Mouse (Mus musculus): ENCODE measurements around the gene Sorcs2. TPM values are rescaled to one million over a fixed set of nuclear protein-coding genes. Genes with fewer than 3 reads are reported as not detected.

The Sorcs2 gene
- total RNA-seq, 2 experiments from 2014 or later: 2.2 to 5.4 TPM

- no peak for ATAC-seq (replicated peaks; ENCODE audit: low FRiP score, poor library complexity, severe bottlenecking)
Measured at GRCm38 (mm10) chr5:36146589-36146988, 251.3 kb downstream of the Sorcs2 start.

DNA sequence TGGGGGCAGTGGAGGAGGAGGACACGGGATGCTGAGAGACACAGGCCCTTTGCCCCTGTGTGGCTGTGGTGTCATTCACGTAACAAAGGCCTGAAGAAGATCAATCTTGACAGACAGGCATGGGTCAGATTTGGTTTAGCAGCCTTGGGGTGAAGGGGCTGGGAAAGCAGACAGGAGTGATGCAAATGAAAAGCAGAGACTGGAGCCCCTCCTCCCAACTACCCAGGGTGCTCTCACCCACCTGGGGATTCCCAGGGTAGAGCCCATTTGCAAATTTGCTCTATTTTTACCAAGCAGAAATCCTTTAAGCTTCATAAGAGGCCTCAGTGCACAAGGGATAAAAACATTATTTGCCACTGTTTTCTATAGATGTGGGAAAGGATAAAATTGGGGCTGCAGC is 253.4 kb downstream of the Sorcs2 start:
- ATAC-seq (replicated peaks; ENCODE audit: low FRiP score, poor library complexity, severe bottlenecking): no peak

- no peak for ATAC-seq (replicated peaks; ENCODE audit: low FRiP score, poor library complexity, severe bottlenecking)
Measured at GRCm38 (mm10) chr5:36141676-36142255, 256.2 kb downstream of the Sorcs2 start.

DNA sequence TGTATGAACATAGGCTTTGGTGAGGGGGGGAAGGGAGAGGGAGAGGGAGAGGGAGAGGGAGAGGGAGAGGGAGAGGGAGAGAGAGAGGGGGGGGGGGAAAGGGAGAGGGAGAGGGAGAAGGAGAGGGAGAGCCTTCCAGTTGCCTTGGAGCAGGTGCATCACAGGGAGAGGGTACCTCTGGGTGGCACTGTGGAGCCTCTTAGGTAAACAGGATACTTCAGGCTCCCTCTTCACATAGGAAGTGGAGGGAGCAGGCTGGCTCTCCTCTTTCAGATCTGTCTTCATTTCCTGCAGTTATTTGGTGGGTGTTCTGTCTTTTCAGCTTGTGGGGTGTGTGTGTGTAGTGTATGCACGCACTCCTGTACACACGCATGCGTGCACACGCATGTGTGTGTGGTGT is 256.8 kb downstream of the Sorcs2 start:
- no peak for ATAC-seq (replicated peaks; ENCODE audit: low FRiP score, poor library complexity, severe bottlenecking)

- ATAC-seq (replicated peaks; ENCODE audit: low FRiP score, poor library complexity, severe bottlenecking): no peak
Measured at GRCm38 (mm10) chr5:36139766-36140165, 258.2 kb downstream of the Sorcs2 start.

DNA sequence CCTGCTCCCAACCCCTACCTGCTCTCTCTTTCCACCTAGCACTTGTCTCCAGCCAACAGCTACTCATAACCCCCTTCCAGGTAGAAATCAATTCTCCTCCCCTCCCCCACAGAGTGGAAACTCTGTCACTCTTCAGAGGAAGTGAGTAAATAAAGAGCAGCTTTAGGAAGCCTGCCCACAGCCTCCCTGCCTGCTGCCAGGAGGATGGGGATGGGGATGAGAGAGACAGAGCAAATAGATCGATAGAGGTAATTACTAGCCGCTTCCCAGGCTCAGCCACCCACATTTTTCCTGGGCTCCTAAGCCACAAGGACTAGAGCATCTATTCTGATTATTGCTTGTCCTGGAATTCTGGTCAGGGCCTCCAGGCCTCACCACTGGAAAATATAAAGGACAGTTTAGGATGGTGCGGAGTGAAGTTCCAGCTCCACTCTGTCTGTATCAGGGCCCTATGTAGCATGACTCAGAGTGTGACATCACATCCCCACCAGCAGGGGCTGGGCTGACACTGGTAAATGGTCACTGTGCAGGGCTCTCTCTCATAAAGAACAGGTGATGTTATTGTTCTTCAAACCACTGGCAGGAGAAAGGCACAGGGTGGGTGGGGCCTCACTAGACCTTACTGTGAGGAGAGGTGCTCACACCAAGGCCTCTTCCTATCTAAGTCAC is 261.9 kb downstream of the Sorcs2 start:
- ATAC-seq (replicated peaks; ENCODE audit: low FRiP score, poor library complexity, severe bottlenecking): no peak

GRCm38 (mm10) chr5:36134302-36134701 is 263.6 kb downstream of the Sorcs2 start:
- ATAC-seq (replicated peaks; ENCODE audit: low FRiP score, poor library complexity, severe bottlenecking): no peak

DNA sequence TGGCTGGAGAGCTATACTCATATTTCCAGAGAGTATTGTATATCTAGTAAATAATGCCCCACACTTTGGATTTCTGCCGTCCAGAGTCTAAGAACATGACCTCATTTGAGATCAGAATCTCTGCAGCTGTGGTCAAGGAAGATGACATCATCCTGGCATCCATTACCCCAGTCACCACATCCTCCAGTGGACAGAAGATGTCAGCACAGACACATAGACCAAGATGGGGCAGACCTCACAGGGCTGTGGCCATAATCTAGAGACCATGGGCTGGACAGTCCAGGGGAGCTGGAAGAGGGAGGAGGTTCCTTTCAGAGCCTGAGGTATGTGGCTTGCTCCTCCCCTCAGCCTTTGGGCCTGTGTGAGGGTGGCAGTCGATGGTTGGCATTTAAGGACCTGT is 264.0 kb downstream of the Sorcs2 start:
- ATAC-seq (replicated peaks; ENCODE audit: low FRiP score, poor library complexity, severe bottlenecking): no peak

DNA sequence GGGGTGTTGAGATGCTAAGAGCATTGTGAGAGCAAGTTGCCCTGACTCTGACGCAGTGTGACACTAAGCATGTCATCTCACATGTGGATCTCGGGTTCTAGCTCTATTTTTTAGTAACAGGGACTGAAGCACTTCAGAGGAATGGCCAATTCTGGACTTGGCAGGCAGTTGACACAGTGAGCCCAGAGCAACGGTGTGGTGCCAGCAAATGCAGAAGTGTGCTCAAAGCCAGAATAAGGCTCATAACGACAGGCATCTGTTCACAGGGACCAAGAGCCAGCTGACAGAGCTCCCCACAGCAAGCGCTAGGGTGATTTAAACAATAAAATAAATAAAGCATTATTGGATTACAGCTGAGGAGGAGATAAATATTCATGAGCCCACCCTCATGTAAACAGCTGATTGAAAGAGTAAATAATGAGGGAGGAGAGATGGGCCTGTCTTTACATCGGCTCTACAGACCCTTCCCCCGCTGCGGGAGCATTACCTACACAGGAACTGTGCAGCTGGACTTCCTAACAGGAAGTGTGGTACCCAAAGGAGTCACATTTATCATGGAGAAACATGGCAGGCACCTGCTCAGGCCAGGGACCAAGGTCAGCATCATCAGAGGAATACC is 267.4 kb downstream of the Sorcs2 start:
- no peak for ATAC-seq (replicated peaks; ENCODE audit: low FRiP score, poor library complexity, severe bottlenecking)

GRCm38 (mm10) chr5:36129661-36130060 is 268.3 kb downstream of the Sorcs2 start:
- no peak for ATAC-seq (replicated peaks; ENCODE audit: low FRiP score, poor library complexity, severe bottlenecking)

- no peak for ATAC-seq (replicated peaks; ENCODE audit: low FRiP score, poor library complexity, severe bottlenecking)
Measured at GRCm38 (mm10) chr5:36128513-36128912, 269.4 kb downstream of the Sorcs2 start.

DNA sequence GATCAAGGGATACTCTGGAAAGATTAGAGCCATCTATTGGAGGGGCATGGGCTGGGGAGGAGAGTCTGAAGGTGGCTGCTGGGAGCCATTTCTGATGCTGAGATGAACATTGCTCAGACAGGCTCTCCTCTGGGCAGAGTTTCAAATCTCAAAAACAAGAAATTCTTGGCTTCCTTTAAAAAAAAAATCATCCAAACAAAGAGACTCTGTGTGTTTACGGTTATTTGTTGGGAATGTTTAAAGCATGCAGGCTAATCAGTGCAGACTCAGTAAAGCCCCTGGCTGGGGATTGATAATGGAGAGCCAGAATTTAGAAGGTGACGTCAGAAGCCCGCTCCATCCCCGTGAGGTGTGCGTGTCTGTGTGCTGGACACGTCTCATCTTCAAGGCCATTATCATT is 272.9 kb downstream of the Sorcs2 start:
- no peak for ATAC-seq (replicated peaks; ENCODE audit: low FRiP score, poor library complexity, severe bottlenecking)

- no peak for ATAC-seq (replicated peaks; ENCODE audit: low FRiP score, poor library complexity, severe bottlenecking)
Measured at GRCm38 (mm10) chr5:36122987-36123386, 275.0 kb downstream of the Sorcs2 start.

DNA sequence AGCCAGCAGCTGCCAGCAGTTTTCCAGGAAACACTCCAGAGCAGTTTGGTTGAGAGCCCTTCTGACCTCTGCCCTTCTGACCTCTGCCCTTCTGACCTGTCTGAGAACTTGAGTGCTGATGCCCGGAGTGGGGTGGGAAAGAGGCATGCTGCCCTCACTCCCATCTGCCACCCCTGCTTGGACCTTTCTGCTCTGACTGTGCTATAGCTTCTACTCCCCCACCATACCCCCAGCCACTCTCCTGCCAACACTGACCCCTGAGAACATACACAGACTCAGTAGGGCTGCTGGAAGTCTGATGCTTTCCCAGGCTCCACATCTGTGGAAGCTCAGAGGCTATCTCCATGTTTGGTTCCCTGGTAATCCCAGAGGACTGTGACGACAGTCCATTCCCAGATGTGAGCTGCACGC is 277.0 kb downstream of the Sorcs2 start:
- no peak for ATAC-seq (replicated peaks; ENCODE audit: low FRiP score, poor library complexity, severe bottlenecking)

GRCm38 (mm10) chr5:36118061-36118460 is 279.9 kb downstream of the Sorcs2 start:
- ATAC-seq (replicated peaks; ENCODE audit: low FRiP score, poor library complexity, severe bottlenecking): no peak

DNA sequence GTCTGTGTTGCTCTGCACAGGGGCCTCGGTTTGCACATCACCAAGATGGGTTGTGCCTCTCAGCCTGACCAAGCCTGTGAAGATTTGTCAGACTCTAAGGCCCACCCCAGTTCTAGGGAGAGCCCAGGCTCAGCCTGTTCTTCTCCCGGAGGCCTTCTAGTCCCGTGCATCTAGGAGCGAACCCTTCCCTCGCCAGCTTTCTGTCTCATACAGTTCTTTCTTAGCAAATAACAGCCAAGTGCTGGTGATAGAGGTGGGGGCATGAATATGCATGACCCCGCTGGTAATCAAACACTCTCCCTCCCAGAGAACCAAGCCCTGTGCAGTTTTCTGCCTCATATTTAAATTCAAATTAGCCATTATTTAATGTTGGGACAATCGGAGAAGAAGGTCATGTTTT is 282.4 kb downstream of the Sorcs2 start:
- ATAC-seq (replicated peaks; ENCODE audit: low FRiP score, poor library complexity, severe bottlenecking): no peak

DNA sequence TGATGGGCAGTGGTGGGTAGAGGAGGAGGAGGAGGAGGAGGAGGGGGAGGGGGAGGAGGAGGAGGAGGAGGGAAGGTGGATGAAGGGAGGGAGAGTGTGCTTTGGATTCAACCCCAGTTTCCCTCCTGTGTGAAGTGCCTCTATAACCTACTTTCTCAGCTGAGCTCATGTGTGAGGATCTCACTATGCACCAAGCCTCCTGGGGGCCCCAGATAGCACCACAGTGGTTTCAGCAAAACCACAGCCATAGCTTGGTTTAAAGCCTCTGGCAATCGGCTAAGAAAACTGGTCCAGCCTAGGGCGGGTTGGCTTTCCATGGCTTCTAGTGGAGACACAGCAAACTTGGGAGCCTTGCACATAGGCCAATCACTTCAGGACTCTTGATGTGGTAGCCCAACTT is 284.2 kb downstream of the Sorcs2 start:
- ATAC-seq (replicated peaks; ENCODE audit: low FRiP score, poor library complexity, severe bottlenecking): no peak

DNA sequence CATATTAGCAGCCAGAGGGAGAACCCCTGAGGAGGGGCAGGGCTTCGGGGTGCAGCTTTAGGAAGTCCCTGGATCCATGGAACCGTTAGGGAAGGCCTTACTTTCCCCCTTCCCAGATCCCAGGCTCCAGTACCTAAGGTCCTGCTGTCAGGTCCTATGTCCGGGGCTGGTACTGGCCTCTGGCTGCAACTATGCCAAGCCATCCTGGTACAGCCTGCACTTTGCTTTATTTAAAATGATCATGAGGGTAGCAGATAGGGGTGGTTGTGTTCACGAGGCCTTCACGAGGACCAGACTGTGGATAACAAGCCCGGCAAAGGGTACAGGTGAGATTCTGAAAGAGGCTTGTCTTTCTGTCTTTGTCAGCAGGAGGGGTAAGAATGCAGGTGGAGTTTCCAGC is 285.2 kb downstream of the Sorcs2 start:
- ATAC-seq (replicated peaks; ENCODE audit: low FRiP score, poor library complexity, severe bottlenecking): no peak

GRCm38 (mm10) chr5:36111516-36111915 is 286.4 kb downstream of the Sorcs2 start:
- no peak for ATAC-seq (replicated peaks; ENCODE audit: low FRiP score, poor library complexity, severe bottlenecking)

GRCm38 (mm10) chr5:36108339-36108887 is 289.5 kb downstream of the Sorcs2 start:
- no peak for ATAC-seq (replicated peaks; ENCODE audit: low FRiP score, poor library complexity, severe bottlenecking)

DNA sequence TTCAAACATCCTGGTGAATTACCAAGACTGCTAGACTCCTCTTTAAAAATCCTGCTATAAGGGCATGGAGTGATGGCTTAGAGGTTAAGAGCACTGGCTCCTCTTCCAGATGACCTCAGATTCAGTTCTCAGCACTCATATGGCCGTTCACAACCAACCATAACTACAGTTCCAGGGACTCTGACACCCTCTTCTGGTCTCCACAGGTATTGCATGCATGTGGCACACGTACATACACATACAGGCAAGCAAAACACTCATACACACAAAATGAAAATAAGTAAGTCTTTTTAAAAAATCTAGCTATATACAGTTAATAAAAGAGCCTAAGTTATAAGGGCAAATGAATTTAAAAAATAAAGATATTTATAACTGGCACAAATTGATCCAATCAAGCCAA is 294.5 kb downstream of the Sorcs2 start:
- ATAC-seq (replicated peaks; ENCODE audit: low FRiP score, poor library complexity, severe bottlenecking): no peak

All from erythroid progenitor cell, adult 5-6 weeks (primary cell).